Mouse (Mus musculus): ENCODE measurements around the gene H2-Q2.
"Not testable (repeated sequence)": the region's sequence is repeated elsewhere in the genome, so short reads cannot be mapped to it uniquely, and the experiment has no call there.

H2-Q2 gene

GRCm38 (mm10) chr17:35342071-35342671, at the start of gene H2-Q2:
Gene H2-Q2 (plus strand): TSS chr17:35342242.
- DNase-seq: no peak

- DNase-seq: peak; percentile 33 to 49
Measured at GRCm38 (mm10) chr17:35295796-35296195, 46.2 kb upstream of the H2-Q2 start.

GRCm38 (mm10) chr17:35300261-35300945, 41.6 kb upstream of the H2-Q2 start:
- not testable (repeated sequence) for DNase-seq

GRCm38 (mm10) chr17:35301645-35302258, 40.3 kb upstream of the H2-Q2 start:
- DNase-seq: peak; percentile 82 to 92

- no peak for DNase-seq
Measured at GRCm38 (mm10) chr17:35303271-35303670, 38.8 kb upstream of the H2-Q2 start.

- no peak for DNase-seq
Measured at GRCm38 (mm10) chr17:35303756-35304350, 38.2 kb upstream of the H2-Q2 start.

- no peak for DNase-seq
Measured at GRCm38 (mm10) chr17:35304478-35304877, 37.6 kb upstream of the H2-Q2 start.

- not testable (repeated sequence) for DNase-seq
Measured at GRCm38 (mm10) chr17:35304921-35305320, 37.1 kb upstream of the H2-Q2 start.

- no peak for DNase-seq
Measured at GRCm38 (mm10) chr17:35318671-35319070, 23.4 kb upstream of the H2-Q2 start.

- no peak for DNase-seq
Measured at GRCm38 (mm10) chr17:35320327-35321081, 21.5 kb upstream of the H2-Q2 start, which contains the start of gene H2-Q1. Gene H2-Q1 (plus strand): TSS chr17:35320405.

- not testable (repeated sequence) for DNase-seq
Measured at GRCm38 (mm10) chr17:35325124-35325523, 16.9 kb upstream of the H2-Q2 start.

- not testable (repeated sequence) for DNase-seq
Measured at GRCm38 (mm10) chr17:35326000-35326399, 16.0 kb upstream of the H2-Q2 start.

GRCm38 (mm10) chr17:35329714-35330113, 12.3 kb upstream of the H2-Q2 start:
- DNase-seq: not testable (repeated sequence)

- DNase-seq: not testable (repeated sequence)
Measured at GRCm38 (mm10) chr17:35331546-35331945, 10.5 kb upstream of the H2-Q2 start.

GRCm38 (mm10) chr17:35342711-35343476, 852 bp downstream of the H2-Q2 start:
- no peak for DNase-seq

- not testable (repeated sequence) for DNase-seq
Measured at GRCm38 (mm10) chr17:35347659-35348058, 5.6 kb downstream of the H2-Q2 start.

- DNase-seq: not testable (repeated sequence)
Measured at GRCm38 (mm10) chr17:35353275-35353674, 11.2 kb downstream of the H2-Q2 start.

- DNase-seq: no peak
Measured at GRCm38 (mm10) chr17:35354071-35354470, 12.0 kb downstream of the H2-Q2 start.

GRCm38 (mm10) chr17:35357086-35357485, 15.0 kb downstream of the H2-Q2 start:
- DNase-seq: no peak

GRCm38 (mm10) chr17:35358763-35359469, 16.9 kb downstream of the H2-Q2 start:
- DNase-seq: no peak

GRCm38 (mm10) chr17:35359470-35359862, 17.4 kb downstream of the H2-Q2 start:
- no peak for DNase-seq

All from cerebellum, adult 18-20 months (tissue).